Mouse (Mus musculus): ENCODE measurements around the gene Elobl.

Gene Elobl

DNA sequence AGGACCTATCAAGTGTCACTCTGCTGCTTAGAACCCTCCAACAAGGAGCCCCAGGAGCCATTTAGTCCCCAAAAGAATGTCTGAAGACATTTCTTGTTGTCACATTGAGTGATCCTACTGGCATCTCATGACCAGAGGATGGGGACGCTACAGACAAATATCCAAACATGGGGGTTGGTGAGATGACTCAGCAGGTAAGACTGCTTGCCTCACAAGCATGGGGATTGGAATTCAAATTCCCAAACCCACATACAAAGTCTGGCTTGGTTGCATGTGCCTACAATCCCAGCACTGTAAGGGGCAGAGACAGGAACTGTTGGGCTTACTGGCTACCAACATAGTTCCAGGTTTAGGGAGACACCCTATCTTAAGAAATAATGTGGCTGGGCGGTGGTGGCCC is 28.8 kb downstream of the Elobl start:
- DNase-seq (ENCODE audit: low read depth, low spot score): no peak

DNA sequence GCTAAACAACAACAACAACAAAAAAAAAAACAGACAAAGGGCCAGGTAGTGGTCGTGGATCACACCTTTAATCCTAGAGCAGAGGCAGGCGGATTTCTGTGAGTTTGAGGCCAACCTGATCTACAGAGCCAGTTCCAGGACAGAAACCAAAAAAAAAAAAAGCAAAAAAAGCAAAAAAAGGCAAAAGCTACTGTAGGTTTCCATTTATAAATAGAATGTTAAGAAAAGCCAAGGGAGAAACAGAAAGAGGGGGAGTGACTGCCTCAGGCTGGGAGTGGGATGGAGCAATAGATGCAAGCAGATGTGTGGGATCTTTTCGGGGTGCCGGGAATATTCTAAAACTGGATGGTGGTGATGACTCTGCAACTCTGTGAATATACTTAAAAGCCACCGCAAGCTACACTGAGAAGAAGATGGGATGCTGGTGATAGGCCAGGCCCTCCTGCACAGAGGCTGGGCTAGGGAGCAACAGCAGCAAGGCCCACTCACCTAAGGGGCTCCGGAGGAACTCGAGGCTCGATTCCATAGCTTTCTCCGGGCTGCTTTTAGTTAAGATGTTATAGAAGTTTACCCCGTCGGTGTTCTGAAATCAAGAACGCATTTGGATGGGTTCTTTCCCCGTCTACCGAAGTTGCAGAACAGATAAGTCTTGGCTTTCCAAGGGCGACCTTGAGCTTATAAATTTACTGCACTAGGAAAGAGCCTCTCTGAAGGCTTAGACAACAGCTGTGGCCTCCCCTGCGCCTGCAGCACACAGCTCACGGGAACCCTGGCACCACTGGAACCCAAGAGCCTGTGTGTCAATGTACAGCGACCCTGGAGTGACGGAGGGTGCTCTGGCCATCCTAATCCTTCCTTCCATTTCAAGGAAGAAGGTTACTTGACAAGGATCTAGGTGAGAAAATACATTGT is 32.4 kb downstream of the Elobl start:
- DNase-seq (ENCODE audit: low read depth, low spot score): no peak

DNA sequence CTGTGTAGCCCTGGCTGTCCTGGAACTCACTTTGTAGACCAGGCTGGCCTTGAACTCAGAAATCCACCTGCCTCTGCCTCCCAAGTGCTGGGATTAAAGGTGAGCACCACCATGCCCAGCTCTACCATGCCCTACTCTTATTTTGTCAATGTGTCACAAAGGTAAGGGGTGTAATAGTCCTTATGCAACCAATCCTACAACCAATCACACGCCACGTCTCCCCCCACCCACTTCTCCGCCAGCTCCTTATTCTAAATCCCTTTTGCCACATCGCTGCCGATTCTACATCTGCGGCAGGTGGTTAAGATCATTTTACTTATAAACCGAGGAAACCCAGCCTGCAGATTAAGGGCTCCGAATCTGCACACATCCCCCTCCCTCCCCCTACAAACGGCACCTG is 33.7 kb downstream of the Elobl start:
- DNase-seq (ENCODE audit: low read depth, low spot score): no peak

DNA sequence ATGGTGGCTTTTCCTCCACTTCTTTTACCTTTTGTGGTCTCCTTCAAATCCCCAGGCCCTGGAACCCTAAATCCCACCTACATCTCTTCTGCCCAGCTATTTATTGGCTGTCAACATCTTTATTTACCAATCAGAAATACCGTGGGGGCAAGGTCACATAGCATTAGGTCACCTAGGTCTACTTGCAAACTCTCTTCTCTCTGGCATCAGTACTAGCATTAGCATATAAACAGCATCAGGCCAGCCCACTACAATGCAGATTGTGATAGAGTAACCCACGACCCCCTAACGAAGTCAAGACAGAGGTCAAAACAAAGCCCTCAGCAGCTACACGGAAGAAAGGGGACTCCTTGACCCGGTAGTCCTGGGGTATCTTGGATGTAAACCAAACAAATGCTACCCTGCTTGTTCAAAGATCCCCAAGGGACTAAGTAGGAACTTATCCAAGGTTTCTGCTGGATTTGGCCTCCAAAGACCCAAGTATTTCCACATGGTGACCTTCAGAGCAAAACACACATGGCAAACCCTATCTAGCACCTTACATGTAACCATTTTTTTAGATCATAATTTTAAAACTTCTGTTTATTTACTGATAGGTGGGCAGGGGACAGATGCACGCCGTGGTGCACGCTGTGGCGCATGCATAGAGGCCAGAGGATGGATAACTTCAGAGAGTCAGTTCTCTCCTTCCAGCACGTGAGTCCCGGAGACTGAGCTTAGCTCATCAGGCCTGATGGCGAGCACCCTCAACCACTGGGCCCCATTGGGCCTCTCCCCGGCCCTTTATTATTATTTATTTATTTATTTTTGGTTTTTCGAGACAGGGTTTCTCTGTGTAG is 34.8 kb downstream of the Elobl start:
- DNase-seq (ENCODE audit: low read depth, low spot score): no peak

DNA sequence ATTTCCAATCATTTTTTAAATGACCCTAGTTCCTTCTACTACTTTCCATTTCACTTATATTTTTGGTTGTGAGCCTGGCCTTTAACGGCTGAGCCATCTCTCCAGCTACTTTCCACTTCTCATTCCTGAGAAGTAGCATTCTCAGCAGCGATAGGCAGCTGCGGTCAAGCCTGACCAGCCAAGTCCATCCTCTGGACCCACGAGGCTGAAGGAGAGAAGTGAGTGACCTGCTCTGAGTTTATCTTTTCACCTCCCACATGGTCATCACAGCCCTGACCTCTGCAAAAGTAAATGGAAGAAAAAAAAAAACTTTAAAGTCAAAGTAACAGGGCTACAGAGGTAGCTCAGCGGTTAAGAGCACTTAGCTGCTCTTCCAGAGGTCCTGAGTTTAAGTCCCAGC is 40.2 kb downstream of the Elobl start:
- DNase-seq (ENCODE audit: low read depth, low spot score): no peak

Data from CD4-positive, CD25-positive, alpha-beta regulatory T cell, adult 2 months (primary cell).